Mouse (Mus musculus) heart, embryonic 15.5 days (tissue): ENCODE data around the gene Pde12. TPM values are rescaled to one million over a fixed set of nuclear protein-coding genes. Genes with fewer than 3 reads are reported as not detected.
A peak's percentile ranks its signal among the peaks of the same experiment; 100 is the strongest.

Source experiments
- ATAC-seq: fragments of 200-750 bp; cut with Nextera tagmentation; replicated peaks from 2 replicates; pipeline ENCODE4 v1.8.0; 2017; ENCODE audit warnings: low read depth, moderate TSS enrichment; ENCODE audit not compliant: insufficient number of reproducible peaks, insufficient read depth, low FRiP score
- H3K27ac ChIP-seq: fragments of 300-500 bp; sonication (generic); 2 replicates; pipeline ENCODE4 v1.5.1; 2015; ENCODE audit warnings: mild to moderate bottlenecking, inconsistent platforms
- H3K27me3 ChIP-seq: fragments of 300-500 bp; sonication (generic); 2 replicates; pipeline ENCODE4 v1.6.1; 2015; ENCODE audit warnings: inconsistent platforms
- H3K36me3 ChIP-seq: fragments of 300-500 bp; sonication (generic); 2 replicates; pipeline ENCODE4 v1.6.1; 2015; ENCODE audit warnings: mild to moderate bottlenecking, inconsistent platforms
- H3K4me1 ChIP-seq: fragments of 300-500 bp; sonication (generic); replicated peaks from 2 replicates; pipeline ENCODE4 v1.6.1; 2015; ENCODE audit warnings: inconsistent platforms
- H3K4me2 ChIP-seq: fragments of 300-500 bp; sonication (generic); 2 replicates; pipeline ENCODE4 v1.6.1; 2015; ENCODE audit warnings: inconsistent platforms, mild to moderate bottlenecking, moderate library complexity
- H3K4me3 ChIP-seq: fragments of 300-500 bp; sonication (generic); 2 replicates; pipeline ENCODE4 v1.5.1; 2015; ENCODE audit warnings: mild to moderate bottlenecking, inconsistent platforms
- H3K9ac ChIP-seq: fragments of 300-500 bp; sonication (generic); 2 replicates; pipeline ENCODE4 v1.6.1; 2015; ENCODE audit warnings: mild to moderate bottlenecking, inconsistent platforms
- H3K9me3 ChIP-seq: fragments of 300-500 bp; sonication (generic); replicated peaks from 2 replicates; pipeline ENCODE4 v1.6.1; 2016; ENCODE audit warnings: inconsistent platforms
- WGBS: fragments of 180-500 bp; shearing (Covaris S2); methylation state at CpG from one replicate; pipeline ENCODE4 v1.1.7; 2015; ENCODE audit warnings: mixed read lengths; 5-methylcytosine and 5-hydroxymethylcytosine counted together
- polyA plus RNA-seq: library from polyadenylated mRNA; unstranded; fragments of >200 nt; fragmentation: Nextera tagmentation; extraction: Ambion mirVana; gene quantifications from 2 replicates; pipeline ENCODE4 v1.2.1, GENCODE M21; 2015

Gene Pde12
- polyA plus RNA-seq, 1 experiment from 2014 or later: 7.1 TPM

- under 1% methylated on average over 73 of the region's 73 CpGs for WGBS
- Histone ChIP-seq H3K27ac (peak overlapping the region; percentile 88), H3K4me3 (peak overlapping the region; percentile 94), H3K4me1 (peaks cover 19% of the 10 kb centered on the region), H3K27me3 (no peaks in the 10 kb centered on the region), H3K4me2 (peak overlapping the region; percentile 87), H3K9me3 (no peaks in the 10 kb centered on the region), H3K9ac (peak overlapping the region; percentile 85), H3K36me3 (peaks cover 17% of the 10 kb centered on the region)
- peak; percentile 48 for ATAC-seq
These were observed 1.1 kb downstream of the Pde12 start for GRCm38 (mm10) chr14:26668371-26669291.

- peaks cover 19% of the 10 kb centered on the region for H3K4me1 ChIP-seq
- no peak for ATAC-seq
- peaks cover 19% of the 10 kb centered on the region for H3K36me3 ChIP-seq
- H3K9ac ChIP-seq: peak overlapping the region; percentile 85
- peak overlapping the region; percentile 94 for H3K4me3 ChIP-seq
- no peak overlapping the region for H3K27ac ChIP-seq
- peak overlapping the region; percentile 87 for H3K4me2 ChIP-seq
- 11% methylated on average over 6 of the region's 6 CpGs for WGBS
- no peaks in the 10 kb centered on the region for H3K27me3 ChIP-seq
- H3K9me3 ChIP-seq: no peaks in the 10 kb centered on the region
These were observed 1.7 kb downstream of the Pde12 start for GRCm38 (mm10) chr14:26667991-26668370.

- Histone ChIP-seq H3K27me3 (no peaks in the 10 kb centered on the region), H3K9ac (no peak overlapping the region), H3K36me3 (peaks cover 32% of the 10 kb centered on the region), H3K4me3 (no peak overlapping the region), H3K4me1 (peaks cover 20% of the 10 kb centered on the region), H3K9me3 (no peaks in the 10 kb centered on the region), H3K4me2 (no peak overlapping the region), H3K27ac (no peak overlapping the region)
- no peak for ATAC-seq
- WGBS: 88% methylated on average over 2 of the region's 2 CpGs
These were observed 5.8 kb downstream of the Pde12 start for GRCm38 (mm10) chr14:26663851-26664250.

GRCm38 (mm10) chr14:26662488-26662887, 7.2 kb downstream of the Pde12 start:
- H3K9ac ChIP-seq: no peak overlapping the region
- peaks cover 13% of the 10 kb centered on the region for H3K4me1 ChIP-seq
- whole genome bisulfite sequencing: 73% methylated on average over 2 of the region's 2 CpGs
- no peak overlapping the region for H3K4me3 ChIP-seq
- peaks cover 34% of the 10 kb centered on the region for H3K36me3 ChIP-seq
- H3K9me3 ChIP-seq: no peaks in the 10 kb centered on the region
- H3K4me2 ChIP-seq: no peak overlapping the region
- no peak for ATAC-seq
- H3K27me3 ChIP-seq: no peaks in the 10 kb centered on the region
- H3K27ac ChIP-seq: no peak overlapping the region

- ATAC-seq: no peak
- H3K4me3 ChIP-seq: no peak overlapping the region
- no peak overlapping the region for H3K27ac ChIP-seq
- WGBS: 53% methylated on average over 3 of the region's 3 CpGs
- H3K4me1 ChIP-seq: peaks cover 10% of the 10 kb centered on the region
- no peak overlapping the region for H3K9ac ChIP-seq
- no peaks in the 10 kb centered on the region for H3K27me3 ChIP-seq
- no peaks in the 10 kb centered on the region for H3K9me3 ChIP-seq
- H3K36me3 ChIP-seq: peaks cover 39% of the 10 kb centered on the region
- H3K4me2 ChIP-seq: no peak overlapping the region
These were observed 7.7 kb downstream of the Pde12 start for GRCm38 (mm10) chr14:26662016-26662415.

- no peaks in the 10 kb centered on the region for H3K27me3 ChIP-seq
- ATAC-seq: no peak
- H3K9me3 ChIP-seq: no peaks in the 10 kb centered on the region
- H3K4me1 ChIP-seq: 0 out of 2 replicates have a peak, but pooled peaks cover 5% of the 10 kb centered on the region
- no peak overlapping the region for H3K9ac ChIP-seq
- no peak overlapping the region for H3K27ac ChIP-seq
- no peak overlapping the region for H3K4me2 ChIP-seq
- WGBS: 91% methylated on average over 1 of the region's 1 CpGs
- H3K4me3 ChIP-seq: no peak overlapping the region
- peaks cover 47% of the 10 kb centered on the region for H3K36me3 ChIP-seq
These were observed 9.4 kb downstream of the Pde12 start for GRCm38 (mm10) chr14:26660233-26660632.

GRCm38 (mm10) chr14:26658178-26658577, 11.5 kb downstream of the Pde12 start:
- no peaks in the 10 kb centered on the region for H3K27me3 ChIP-seq
- H3K36me3 ChIP-seq: peaks cover 50% of the 10 kb centered on the region
- H3K9ac ChIP-seq: no peak overlapping the region
- no peak overlapping the region for H3K4me3 ChIP-seq
- H3K4me2 ChIP-seq: no peak overlapping the region
- H3K9me3 ChIP-seq: no peaks in the 10 kb centered on the region
- H3K27ac ChIP-seq: no peak overlapping the region
- ATAC-seq: no peak
- 0 out of 2 replicates have a peak, but pooled peaks cover 5% of the 10 kb centered on the region for H3K4me1 ChIP-seq

- H3K36me3 ChIP-seq: peaks cover 55% of the 10 kb centered on the region
- H3K4me2 ChIP-seq: no peak overlapping the region
- H3K9me3 ChIP-seq: no peaks in the 10 kb centered on the region
- H3K4me3 ChIP-seq: no peak overlapping the region
- no peak overlapping the region for H3K27ac ChIP-seq
- no peaks in the 10 kb centered on the region for H3K27me3 ChIP-seq
- no peak overlapping the region for H3K9ac ChIP-seq
- H3K4me1 ChIP-seq: peaks cover 6% of the 10 kb centered on the region; the same call in 1 of the 2 replicates
- no peak for ATAC-seq
These were observed 17.8 kb downstream of the Pde12 start for GRCm38 (mm10) chr14:26651901-26652300.

GRCm38 (mm10) chr14:26647811-26648210, 21.9 kb downstream of the Pde12 start:
- H3K27me3 ChIP-seq: no peaks in the 10 kb centered on the region
- H3K9ac ChIP-seq: no peak overlapping the region
- H3K4me1 ChIP-seq: peaks cover 26% of the 10 kb centered on the region
- H3K4me2 ChIP-seq: no peak overlapping the region
- no peak overlapping the region for H3K4me3 ChIP-seq
- peaks cover 22% of the 10 kb centered on the region for H3K36me3 ChIP-seq
- 61% methylated on average over 2 of the region's 2 CpGs for WGBS
- no peak for ATAC-seq
- H3K27ac ChIP-seq: no peak overlapping the region
- H3K9me3 ChIP-seq: no peaks in the 10 kb centered on the region

GRCm38 (mm10) chr14:26645989-26646650, 23.6 kb downstream of the Pde12 start:
- ATAC-seq: no peak
- H3K27me3 ChIP-seq: no peaks in the 10 kb centered on the region
- no peak overlapping the region for H3K27ac ChIP-seq
- peaks cover 26% of the 10 kb centered on the region for H3K4me1 ChIP-seq
- peaks cover 14% of the 10 kb centered on the region for H3K36me3 ChIP-seq
- no peak overlapping the region for H3K4me3 ChIP-seq
- H3K9me3 ChIP-seq: no peaks in the 10 kb centered on the region
- 0 out of 2 replicates have a peak overlapping the region, but pooled peaks have one; percentile 17 for H3K9ac ChIP-seq
- WGBS: 47% methylated on average over 5 of the region's 5 CpGs
- 0 out of 2 replicates have a peak overlapping the region, but pooled peaks have one; percentile 2 for H3K4me2 ChIP-seq

- WGBS: 44% methylated on average over 3 of the region's 3 CpGs
- no peak overlapping the region for H3K9ac ChIP-seq
- no peaks in the 10 kb centered on the region for H3K27me3 ChIP-seq
- no peak overlapping the region for H3K4me3 ChIP-seq
- peaks cover 26% of the 10 kb centered on the region for H3K4me1 ChIP-seq
- peak overlapping the region; percentile 45; the same call in 1 of the 2 replicates for H3K27ac ChIP-seq
- no peak overlapping the region for H3K4me2 ChIP-seq
- H3K36me3 ChIP-seq: peaks cover 6% of the 10 kb centered on the region
- no peak for ATAC-seq
- H3K9me3 ChIP-seq: no peaks in the 10 kb centered on the region
These were observed 26.6 kb downstream of the Pde12 start for GRCm38 (mm10) chr14:26643006-26643624.
